Mouse (Mus musculus): Measurements from ENCODE around the gene Runx1. TPM values are rescaled to one million over a fixed set of nuclear protein-coding genes. Genes with fewer than 3 reads are reported as not detected.

Gene Runx1
- polyA plus RNA-seq, 1 experiment from 2014 or later: 4.1 TPM

GRCm38 (mm10) chr16:92779175-92779574 is 46.8 kb downstream of the Runx1 start:
- Histone ChIP-seq H3K36me3 (ENCODE audit: control insufficient read depth, insufficient read depth) (no peaks in the 10 kb centered on the region), H3K27me3 (ENCODE audit: control insufficient read depth, insufficient read depth, low read depth, low read length) (no peaks in the 10 kb centered on the region), H3K9me3 (replicated peaks; ENCODE audit: control insufficient read depth, low read length) (no peaks in the 10 kb centered on the region), H3K4me1 (ENCODE audit: control insufficient read depth, low read depth, low read length) (peaks cover 11% of the 10 kb centered on the region), H3K9ac (ENCODE audit: low read depth, low read length) (no peak overlapping the region), H3K27ac (ENCODE audit: low read length) (no peak overlapping the region), H3K4me3 (ENCODE audit: low read depth, low read length) (no peak overlapping the region), H3K4me2 (ENCODE audit: low read depth, low read length) (no peak overlapping the region)
- 89% methylated on average over 2 of the region's 2 CpGs for WGBS (ENCODE audit: insufficient replicate concordance)
- ATAC-seq (ENCODE audit: low read depth): no peak

- Histone ChIP-seq H3K4me1 (ENCODE audit: control insufficient read depth, low read depth, low read length) (peaks cover 4% of the 10 kb centered on the region), H3K36me3 (ENCODE audit: control insufficient read depth, insufficient read depth) (no peaks in the 10 kb centered on the region), H3K9ac (ENCODE audit: low read depth, low read length) (no peak overlapping the region), H3K9me3 (replicated peaks; ENCODE audit: control insufficient read depth, low read length) (no peaks in the 10 kb centered on the region), H3K27ac (ENCODE audit: low read length) (no peak overlapping the region), H3K27me3 (ENCODE audit: control insufficient read depth, insufficient read depth, low read depth, low read length) (no peaks in the 10 kb centered on the region), H3K4me2 (ENCODE audit: low read depth, low read length) (no peak overlapping the region), H3K4me3 (ENCODE audit: low read depth, low read length) (no peak overlapping the region)
- no peak for ATAC-seq (ENCODE audit: low read depth)
- 72% methylated on average over 9 of the region's 9 CpGs for WGBS (ENCODE audit: insufficient replicate concordance)
These were observed 47.7 kb downstream of the Runx1 start for GRCm38 (mm10) chr16:92778096-92778780.

- H3K27ac ChIP-seq (ENCODE audit: low read length): no peak overlapping the region
- 85% methylated on average over 4 of the region's 4 CpGs for WGBS (ENCODE audit: insufficient replicate concordance)
- H3K36me3 ChIP-seq (ENCODE audit: control insufficient read depth, insufficient read depth): no peaks in the 10 kb centered on the region
- no peaks in the 10 kb centered on the region for H3K9me3 ChIP-seq (replicated peaks; ENCODE audit: control insufficient read depth, low read length)
- H3K4me1 ChIP-seq (ENCODE audit: control insufficient read depth, low read depth, low read length): peaks cover 17% of the 10 kb centered on the region
- no peaks in the 10 kb centered on the region for H3K27me3 ChIP-seq (ENCODE audit: control insufficient read depth, insufficient read depth, low read depth, low read length)
- no peak overlapping the region for H3K9ac ChIP-seq (ENCODE audit: low read depth, low read length)
- no peak overlapping the region for H3K4me2 ChIP-seq (ENCODE audit: low read depth, low read length)
- no peak overlapping the region for H3K4me3 ChIP-seq (ENCODE audit: low read depth, low read length)
- ATAC-seq (ENCODE audit: low read depth): no peak
These were observed 58.1 kb downstream of the Runx1 start for GRCm38 (mm10) chr16:92767862-92768261.

GRCm38 (mm10) chr16:92767423-92767822 is 58.5 kb downstream of the Runx1 start:
- Histone ChIP-seq H3K27ac (ENCODE audit: low read length) (no peak overlapping the region), H3K36me3 (ENCODE audit: control insufficient read depth, insufficient read depth) (no peaks in the 10 kb centered on the region), H3K9me3 (replicated peaks; ENCODE audit: control insufficient read depth, low read length) (no peaks in the 10 kb centered on the region), H3K4me3 (ENCODE audit: low read depth, low read length) (no peak overlapping the region), H3K27me3 (ENCODE audit: control insufficient read depth, insufficient read depth, low read depth, low read length) (no peaks in the 10 kb centered on the region), H3K4me1 (ENCODE audit: control insufficient read depth, low read depth, low read length) (peaks cover 22% of the 10 kb centered on the region), H3K9ac (ENCODE audit: low read depth, low read length) (no peak overlapping the region), H3K4me2 (ENCODE audit: low read depth, low read length) (no peak overlapping the region)
- 81% methylated on average over 7 of the region's 7 CpGs for WGBS (ENCODE audit: insufficient replicate concordance)
- ATAC-seq (ENCODE audit: low read depth): no peak

- 28% methylated on average over 13 of the region's 13 CpGs for WGBS (ENCODE audit: insufficient replicate concordance)
- 0 out of 2 replicates have a peak overlapping the region, but pooled peaks have one; percentile 26 for H3K9ac ChIP-seq (ENCODE audit: low read depth, low read length)
- peaks cover 32% of the 10 kb centered on the region for H3K4me1 ChIP-seq (ENCODE audit: control insufficient read depth, low read depth, low read length)
- H3K27me3 ChIP-seq (ENCODE audit: control insufficient read depth, insufficient read depth, low read depth, low read length): no peaks in the 10 kb centered on the region
- no peaks in the 10 kb centered on the region for H3K9me3 ChIP-seq (replicated peaks; ENCODE audit: control insufficient read depth, low read length)
- no peaks in the 10 kb centered on the region for H3K36me3 ChIP-seq (ENCODE audit: control insufficient read depth, insufficient read depth)
- peak; percentile 91 for ATAC-seq (ENCODE audit: low read depth)
- H3K4me2 ChIP-seq (ENCODE audit: low read depth, low read length): peak overlapping the region; percentile 61
- peak overlapping the region; percentile 77 for H3K27ac ChIP-seq (ENCODE audit: low read length)
- H3K4me3 ChIP-seq (ENCODE audit: low read depth, low read length): peak overlapping the region; percentile 39
These were observed 61.1 kb downstream of the Runx1 start for GRCm38 (mm10) chr16:92764741-92765396.

GRCm38 (mm10) chr16:92763666-92764065 is 62.3 kb downstream of the Runx1 start:
- H3K9ac ChIP-seq (ENCODE audit: low read depth, low read length): no peak overlapping the region
- H3K27me3 ChIP-seq (ENCODE audit: control insufficient read depth, insufficient read depth, low read depth, low read length): no peaks in the 10 kb centered on the region
- no peak overlapping the region for H3K4me2 ChIP-seq (ENCODE audit: low read depth, low read length)
- no peaks in the 10 kb centered on the region for H3K36me3 ChIP-seq (ENCODE audit: control insufficient read depth, insufficient read depth)
- H3K9me3 ChIP-seq (replicated peaks; ENCODE audit: control insufficient read depth, low read length): no peaks in the 10 kb centered on the region
- ATAC-seq (ENCODE audit: low read depth): no peak
- no peak overlapping the region for H3K27ac ChIP-seq (ENCODE audit: low read length)
- 81% methylated on average over 3 of the region's 3 CpGs for WGBS (ENCODE audit: insufficient replicate concordance)
- H3K4me3 ChIP-seq (ENCODE audit: low read depth, low read length): no peak overlapping the region
- peaks cover 32% of the 10 kb centered on the region for H3K4me1 ChIP-seq (ENCODE audit: control insufficient read depth, low read depth, low read length)

- Histone ChIP-seq H3K9ac (ENCODE audit: low read depth, low read length) (no peak overlapping the region), H3K4me2 (ENCODE audit: low read depth, low read length) (no peak overlapping the region; the same call in 1 of the 2 replicates), H3K9me3 (replicated peaks; ENCODE audit: control insufficient read depth, low read length) (no peaks in the 10 kb centered on the region), H3K36me3 (ENCODE audit: control insufficient read depth, insufficient read depth) (no peaks in the 10 kb centered on the region), H3K27ac (ENCODE audit: low read length) (no peak overlapping the region), H3K4me3 (ENCODE audit: low read depth, low read length) (no peak overlapping the region), H3K4me1 (ENCODE audit: control insufficient read depth, low read depth, low read length) (peaks cover 39% of the 10 kb centered on the region), H3K27me3 (ENCODE audit: control insufficient read depth, insufficient read depth, low read depth, low read length) (no peaks in the 10 kb centered on the region)
- 37% methylated on average over 15 of the region's 15 CpGs for WGBS (ENCODE audit: insufficient replicate concordance)
- ATAC-seq (ENCODE audit: low read depth): no peak
These were observed 63.9 kb downstream of the Runx1 start for GRCm38 (mm10) chr16:92761968-92762521.

GRCm38 (mm10) chr16:92760091-92760490 is 65.9 kb downstream of the Runx1 start:
- H3K4me3 ChIP-seq (ENCODE audit: low read depth, low read length): no peak overlapping the region
- 82% methylated on average over 3 of the region's 3 CpGs for WGBS (ENCODE audit: insufficient replicate concordance)
- no peak overlapping the region for H3K9ac ChIP-seq (ENCODE audit: low read depth, low read length)
- peaks cover 32% of the 10 kb centered on the region for H3K4me1 ChIP-seq (ENCODE audit: control insufficient read depth, low read depth, low read length)
- no peak for ATAC-seq (ENCODE audit: low read depth)
- no peak overlapping the region for H3K4me2 ChIP-seq (ENCODE audit: low read depth, low read length)
- H3K9me3 ChIP-seq (replicated peaks; ENCODE audit: control insufficient read depth, low read length): no peaks in the 10 kb centered on the region
- no peaks in the 10 kb centered on the region for H3K27me3 ChIP-seq (ENCODE audit: control insufficient read depth, insufficient read depth, low read depth, low read length)
- no peak overlapping the region for H3K27ac ChIP-seq (ENCODE audit: low read length)
- H3K36me3 ChIP-seq (ENCODE audit: control insufficient read depth, insufficient read depth): no peaks in the 10 kb centered on the region

GRCm38 (mm10) chr16:92757564-92757963 is 68.4 kb downstream of the Runx1 start:
- no peaks in the 10 kb centered on the region for H3K36me3 ChIP-seq (ENCODE audit: control insufficient read depth, insufficient read depth)
- ATAC-seq (ENCODE audit: low read depth): peak; percentile 64
- WGBS (ENCODE audit: insufficient replicate concordance): 60% methylated on average over 4 of the region's 4 CpGs
- H3K27me3 ChIP-seq (ENCODE audit: control insufficient read depth, insufficient read depth, low read depth, low read length): no peaks in the 10 kb centered on the region
- H3K9ac ChIP-seq (ENCODE audit: low read depth, low read length): no peak overlapping the region
- H3K27ac ChIP-seq (ENCODE audit: low read length): no peak overlapping the region
- no peaks in the 10 kb centered on the region for H3K9me3 ChIP-seq (replicated peaks; ENCODE audit: control insufficient read depth, low read length)
- H3K4me3 ChIP-seq (ENCODE audit: low read depth, low read length): no peak overlapping the region
- H3K4me1 ChIP-seq (ENCODE audit: control insufficient read depth, low read depth, low read length): peaks cover 19% of the 10 kb centered on the region
- no peak overlapping the region for H3K4me2 ChIP-seq (ENCODE audit: low read depth, low read length)

Data from liver, embryonic 16.5 days (tissue).